Mouse (Mus musculus): ENCODE measurements around the gene Gcgr. TPM values are rescaled to one million over a fixed set of nuclear protein-coding genes. Genes with fewer than 3 reads are reported as not detected.

Gene Gcgr
- polyA plus RNA-seq, 1 experiment from 2014 or later = 5.5 TPM

DNA sequence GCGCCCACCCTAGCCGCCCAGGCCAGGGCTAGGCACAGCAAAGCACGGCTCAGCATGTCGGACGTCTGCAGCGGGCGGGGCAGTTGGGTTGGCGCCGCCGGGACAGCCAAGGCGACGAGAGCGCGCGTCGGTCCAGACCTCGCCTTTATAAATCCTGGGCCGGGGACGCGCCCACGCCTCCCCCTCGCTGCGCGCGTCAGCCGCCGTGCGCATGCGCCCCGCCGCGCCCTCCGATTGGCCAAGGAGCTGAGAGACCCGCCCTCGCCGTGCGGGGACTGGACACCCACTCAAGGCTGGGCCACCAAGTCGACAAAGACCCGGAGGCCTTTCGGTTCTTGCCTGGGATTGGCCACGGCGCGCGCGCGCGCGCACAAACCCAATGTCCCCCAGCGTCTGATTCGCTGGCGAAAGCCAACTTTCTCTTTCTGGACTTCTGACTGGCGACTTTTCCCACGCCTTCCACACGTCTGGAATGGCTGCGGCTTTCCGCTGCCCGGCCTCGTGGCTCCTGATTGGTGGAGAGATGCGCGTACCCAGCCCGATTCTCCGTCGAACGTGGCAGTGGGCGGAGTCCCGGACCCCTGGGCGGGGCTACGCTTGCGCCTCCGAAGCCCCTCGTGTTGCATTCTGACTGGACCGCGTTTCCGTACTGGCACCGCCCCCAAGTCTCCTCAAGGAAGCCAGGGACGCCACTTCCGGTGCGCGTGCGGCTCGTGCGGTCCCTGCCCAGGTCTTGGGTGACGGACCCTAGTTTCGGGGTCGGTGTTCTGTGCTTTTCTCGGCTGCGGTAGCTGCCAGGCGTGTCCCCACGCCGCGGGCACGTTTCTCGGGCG, 42.5 kb downstream of the Gcgr start, which contains the start of gene P4hb:
Gene P4hb, minus strand, starts transcription at position 502 of the 833 bp plus-strand sequence.
- Histone ChIP-seq H3K36me3 (ENCODE audit: insufficient read depth, low read length) (peaks cover 34% of the 10 kb centered on the region), H3K4me1 (ENCODE audit: insufficient read depth, low read length) (peaks cover 30% of the 10 kb centered on the region), H3K9ac (replicated peaks; ENCODE audit: low read length) (peak within 1 kb of the TSS; percentile 95), H3K4me2 (replicated peaks; ENCODE audit: low read depth, low read length) (peak within 1 kb of the TSS; percentile 74), H3K9me3 (ENCODE audit: low read length) (no peaks in the 10 kb centered on the region), H3K27ac (ENCODE audit: low read length) (peak within 1 kb of the TSS; percentile 96), H3K27me3 (ENCODE audit: insufficient read depth, low read length) (no peaks in the 10 kb centered on the region), H3K4me3 (ENCODE audit: low read length) (peak within 1 kb of the TSS; percentile 86)
- ATAC-seq (ENCODE audit: low FRiP score, low TSS enrichment) = peak; percentile 97
- WGBS = under 1% methylated on average over 92 of the region's 94 CpGs

DNA sequence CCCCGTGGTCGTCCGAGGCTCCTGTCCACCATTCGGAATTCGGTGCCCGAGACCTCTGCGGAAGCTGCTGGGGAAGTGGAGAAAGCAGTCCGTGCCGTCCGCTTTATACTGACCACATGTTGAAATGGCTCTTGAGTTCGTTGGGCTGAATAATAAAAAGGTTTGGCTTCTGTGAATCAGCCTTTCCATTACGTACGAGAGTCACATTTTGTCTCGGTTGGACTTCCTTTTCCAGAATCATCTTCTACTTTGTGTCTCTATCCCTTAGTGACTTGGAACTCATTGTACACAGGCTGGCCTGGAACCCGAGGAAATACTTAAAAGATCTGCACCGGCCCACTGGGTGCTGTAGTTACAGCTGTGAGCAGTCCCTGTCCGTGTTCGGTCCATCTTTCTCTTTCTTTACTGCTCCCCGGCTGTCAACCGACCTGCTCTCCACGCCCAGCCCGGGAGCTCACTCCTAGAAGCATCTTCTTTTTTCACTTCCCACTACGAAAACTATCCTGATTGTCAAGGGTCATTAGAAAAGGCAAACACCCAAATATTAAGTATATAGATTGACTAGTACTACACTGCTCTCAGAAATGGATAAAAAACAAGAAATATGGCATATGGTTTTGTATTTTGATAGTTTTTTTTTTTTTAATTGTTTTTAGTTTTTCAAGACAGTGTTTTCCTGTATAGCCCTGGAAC, 43.2 kb downstream of the Gcgr start:
- H3K36me3 ChIP-seq (ENCODE audit: insufficient read depth, low read length) = peaks cover 35% of the 10 kb centered on the region
- peak overlapping the region; percentile 86 for H3K4me3 ChIP-seq (ENCODE audit: low read length)
- peak; percentile 1; the same call in 1 of the 2 replicates for ATAC-seq (ENCODE audit: low FRiP score, low TSS enrichment)
- peak overlapping the region; percentile 93 for H3K9ac ChIP-seq (replicated peaks; ENCODE audit: low read length)
- H3K27ac ChIP-seq (ENCODE audit: low read length) = peak overlapping the region; percentile 96
- no peaks in the 10 kb centered on the region for H3K27me3 ChIP-seq (ENCODE audit: insufficient read depth, low read length)
- peaks cover 34% of the 10 kb centered on the region for H3K4me1 ChIP-seq (ENCODE audit: insufficient read depth, low read length)
- H3K9me3 ChIP-seq (ENCODE audit: low read length) = no peaks in the 10 kb centered on the region
- WGBS = under 1% methylated on average over 23 of the region's 23 CpGs
- peak overlapping the region; percentile 74 for H3K4me2 ChIP-seq (replicated peaks; ENCODE audit: low read depth, low read length)

DNA sequence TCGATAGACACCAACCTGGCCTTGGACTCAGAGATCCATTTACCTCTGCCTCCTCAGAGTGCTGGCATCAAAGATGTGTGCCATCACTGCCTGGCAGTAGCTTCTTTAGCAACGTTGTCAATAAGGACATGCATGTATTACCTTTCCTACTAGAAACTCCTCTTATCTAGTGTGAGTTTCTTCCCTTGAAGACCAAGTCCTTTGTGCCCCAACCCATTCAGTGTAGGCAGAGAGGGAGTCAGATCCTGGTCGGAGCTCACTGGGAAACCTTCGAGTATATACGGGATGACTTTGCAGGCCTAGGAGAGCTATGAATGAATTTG, 43.7 kb downstream of the Gcgr start:
- WGBS = 39% methylated on average over 5 of the region's 5 CpGs
- ATAC-seq (ENCODE audit: low FRiP score, low TSS enrichment) = no peak

DNA sequence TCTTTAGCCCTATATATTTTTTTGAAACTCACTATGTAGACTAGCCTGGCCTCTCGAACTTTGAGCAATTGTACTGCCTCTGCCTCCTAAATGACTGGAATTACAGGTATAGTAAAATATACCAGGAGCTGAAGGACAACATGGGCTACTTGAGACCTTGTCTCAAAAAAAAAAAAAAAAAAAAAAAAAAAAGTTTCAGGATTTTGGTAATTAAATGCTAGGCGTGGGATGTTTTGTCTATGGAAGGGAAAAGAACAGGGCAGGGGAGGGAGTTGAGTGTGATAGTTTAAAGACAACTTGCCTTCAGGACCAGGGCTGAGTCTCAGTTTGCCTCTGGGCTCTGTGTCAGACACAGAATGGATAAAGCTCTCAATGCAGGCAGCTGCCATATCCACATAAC, 44.5 kb downstream of the Gcgr start:
- no peaks in the 10 kb centered on the region for H3K27me3 ChIP-seq (ENCODE audit: insufficient read depth, low read length)
- H3K4me3 ChIP-seq (ENCODE audit: low read length) = no peak overlapping the region
- H3K27ac ChIP-seq (ENCODE audit: low read length) = no peak overlapping the region
- no peaks in the 10 kb centered on the region for H3K9me3 ChIP-seq (ENCODE audit: low read length)
- H3K36me3 ChIP-seq (ENCODE audit: insufficient read depth, low read length) = peaks cover 43% of the 10 kb centered on the region
- ATAC-seq (ENCODE audit: low FRiP score, low TSS enrichment) = no peak
- WGBS = 71% methylated on average over 2 of the region's 2 CpGs
- no peak overlapping the region for H3K4me2 ChIP-seq (replicated peaks; ENCODE audit: low read depth, low read length)
- H3K4me1 ChIP-seq (ENCODE audit: insufficient read depth, low read length) = peaks cover 48% of the 10 kb centered on the region
- H3K9ac ChIP-seq (replicated peaks; ENCODE audit: low read length) = peak overlapping the region; percentile 93; the same call in 1 of the 2 replicates

More for the DNA sequence above, 43.7 kb downstream of the Gcgr start:
- H3K27me3 ChIP-seq (ENCODE audit: insufficient read depth, low read length) = no peaks in the 10 kb centered on the region
- peaks cover 39% of the 10 kb centered on the region for H3K4me1 ChIP-seq (ENCODE audit: insufficient read depth, low read length)
- no peak overlapping the region for H3K27ac ChIP-seq (ENCODE audit: low read length)
- H3K9me3 ChIP-seq (ENCODE audit: low read length) = no peaks in the 10 kb centered on the region
- H3K4me2 ChIP-seq (replicated peaks; ENCODE audit: low read depth, low read length) = peak overlapping the region; percentile 74
- H3K9ac ChIP-seq (replicated peaks; ENCODE audit: low read length) = peak overlapping the region; percentile 93
- H3K36me3 ChIP-seq (ENCODE audit: insufficient read depth, low read length) = peaks cover 40% of the 10 kb centered on the region
- H3K4me3 ChIP-seq (ENCODE audit: low read length) = peak overlapping the region; percentile 86

GRCm38 (mm10) chr11:120575940-120576339, 45.4 kb downstream of the Gcgr start:
- H3K27ac ChIP-seq (ENCODE audit: low read length) = peak overlapping the region; percentile 37; the same call in 1 of the 2 replicates
- no peak for ATAC-seq (ENCODE audit: low FRiP score, low TSS enrichment)
- H3K9me3 ChIP-seq (ENCODE audit: low read length) = no peaks in the 10 kb centered on the region
- H3K9ac ChIP-seq (replicated peaks; ENCODE audit: low read length) = no peak overlapping the region
- H3K4me3 ChIP-seq (ENCODE audit: low read length) = no peak overlapping the region
- H3K4me1 ChIP-seq (ENCODE audit: insufficient read depth, low read length) = peaks cover 50% of the 10 kb centered on the region
- peaks cover 35% of the 10 kb centered on the region for H3K36me3 ChIP-seq (ENCODE audit: insufficient read depth, low read length)
- H3K27me3 ChIP-seq (ENCODE audit: insufficient read depth, low read length) = no peaks in the 10 kb centered on the region
- no peak overlapping the region for H3K4me2 ChIP-seq (replicated peaks; ENCODE audit: low read depth, low read length)

DNA sequence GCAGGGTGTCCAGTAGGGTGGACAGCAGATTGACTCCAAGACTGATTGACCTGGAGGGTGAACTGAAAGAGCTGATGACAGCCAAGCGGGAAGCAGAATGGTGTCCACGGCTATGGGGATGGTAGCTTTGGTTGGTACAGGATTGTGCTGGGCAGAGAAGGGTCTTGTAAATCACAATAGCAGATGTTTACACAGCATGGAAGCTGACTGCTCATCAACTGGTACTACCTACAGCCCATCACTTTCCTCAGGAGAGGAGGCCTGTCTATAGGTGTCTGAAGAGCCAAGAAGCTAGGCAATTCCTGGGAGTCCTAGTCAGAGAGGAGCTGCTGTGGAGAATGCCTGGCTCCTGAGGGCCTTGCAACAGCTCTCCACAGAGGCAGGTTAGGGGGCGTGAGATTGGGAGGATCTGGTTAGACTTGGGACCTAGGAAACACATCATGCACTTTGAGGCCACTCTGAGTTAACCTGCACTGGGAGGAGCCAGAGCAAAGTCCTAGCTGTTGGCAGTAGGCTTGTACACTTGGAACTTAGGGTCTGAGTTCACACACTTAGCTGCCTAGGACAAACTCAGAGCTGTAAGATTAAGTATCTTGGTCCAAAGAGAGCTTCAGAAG, 46.0 kb downstream of the Gcgr start:
- Histone ChIP-seq H3K4me2 (replicated peaks; ENCODE audit: low read depth, low read length) (no peak overlapping the region), H3K9ac (replicated peaks; ENCODE audit: low read length) (no peak overlapping the region), H3K4me1 (ENCODE audit: insufficient read depth, low read length) (peaks cover 45% of the 10 kb centered on the region), H3K27ac (ENCODE audit: low read length) (peak overlapping the region; percentile 65; the same call in 1 of the 2 replicates), H3K4me3 (ENCODE audit: low read length) (no peak overlapping the region), H3K27me3 (ENCODE audit: insufficient read depth, low read length) (no peaks in the 10 kb centered on the region), H3K36me3 (ENCODE audit: insufficient read depth, low read length) (peaks cover 29% of the 10 kb centered on the region), H3K9me3 (ENCODE audit: low read length) (no peaks in the 10 kb centered on the region)
- WGBS = 77% methylated on average over 3 of the region's 3 CpGs
- ATAC-seq (ENCODE audit: low FRiP score, low TSS enrichment) = no peak

DNA sequence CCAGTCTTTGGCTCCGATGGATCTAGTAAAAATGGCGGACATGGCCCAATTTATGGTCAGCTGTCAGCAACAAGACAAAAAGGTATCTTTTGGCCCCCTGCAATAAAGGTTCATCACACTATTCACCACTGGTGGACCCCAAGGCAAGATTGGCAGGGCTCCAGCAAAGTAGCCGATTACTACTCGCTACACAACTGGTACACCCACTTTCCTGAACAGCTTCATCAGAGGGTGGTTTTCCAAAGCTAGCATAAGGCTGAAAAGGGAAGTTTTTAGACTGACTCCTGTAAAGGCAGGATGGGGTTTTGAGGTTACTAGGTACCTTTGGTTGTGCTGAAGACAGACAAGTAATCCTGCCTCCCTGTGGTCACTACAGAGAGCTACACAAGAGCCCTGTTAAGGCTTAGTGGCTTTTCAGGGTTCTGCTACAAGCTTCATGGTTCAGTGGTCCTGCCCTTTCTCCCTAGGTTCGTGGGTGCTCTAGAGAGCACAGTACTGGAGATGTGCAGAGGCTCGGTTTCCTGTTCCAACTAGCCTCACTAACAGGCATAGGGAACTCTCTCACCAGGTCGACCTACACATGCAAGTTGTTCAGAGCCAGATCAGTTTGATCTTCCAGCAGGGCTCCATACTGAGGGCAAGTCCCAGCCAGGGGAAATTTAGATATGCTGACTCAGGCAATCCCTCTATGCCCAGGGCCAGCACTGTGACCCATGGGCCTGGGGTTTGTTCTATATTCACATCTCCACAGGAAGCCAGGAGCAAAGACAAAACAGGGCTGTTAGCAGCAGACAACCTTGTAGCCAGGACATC, 46.9 kb downstream of the Gcgr start:
- peaks cover 29% of the 10 kb centered on the region for H3K36me3 ChIP-seq (ENCODE audit: insufficient read depth, low read length)
- H3K4me3 ChIP-seq (ENCODE audit: low read length) = no peak overlapping the region
- ATAC-seq (ENCODE audit: low FRiP score, low TSS enrichment) = no peak
- peaks cover 48% of the 10 kb centered on the region for H3K4me1 ChIP-seq (ENCODE audit: insufficient read depth, low read length)
- 72% methylated on average over 7 of the region's 7 CpGs for WGBS
- H3K4me2 ChIP-seq (replicated peaks; ENCODE audit: low read depth, low read length) = no peak overlapping the region
- no peak overlapping the region; the same call in 1 of the 2 replicates for H3K9ac ChIP-seq (replicated peaks; ENCODE audit: low read length)
- peak overlapping the region; percentile 65 for H3K27ac ChIP-seq (ENCODE audit: low read length)
- H3K9me3 ChIP-seq (ENCODE audit: low read length) = no peaks in the 10 kb centered on the region
- no peaks in the 10 kb centered on the region for H3K27me3 ChIP-seq (ENCODE audit: insufficient read depth, low read length)

- Histone ChIP-seq H3K27ac (ENCODE audit: low read length) (peak overlapping the region; percentile 65), H3K4me2 (replicated peaks; ENCODE audit: low read depth, low read length) (no peak overlapping the region), H3K36me3 (ENCODE audit: insufficient read depth, low read length) (peaks cover 29% of the 10 kb centered on the region), H3K9ac (replicated peaks; ENCODE audit: low read length) (no peak overlapping the region), H3K4me3 (ENCODE audit: low read length) (no peak overlapping the region), H3K4me1 (ENCODE audit: insufficient read depth, low read length) (peaks cover 50% of the 10 kb centered on the region), H3K9me3 (ENCODE audit: low read length) (no peaks in the 10 kb centered on the region), H3K27me3 (ENCODE audit: insufficient read depth, low read length) (no peaks in the 10 kb centered on the region)
- 77% methylated on average over 10 of the region's 10 CpGs for WGBS
- ATAC-seq (ENCODE audit: low FRiP score, low TSS enrichment) = no peak
These were observed 47.7 kb downstream of the Gcgr start for GRCm38 (mm10) chr11:120578024-120578693.

Data from kidney, embryonic 16.5 days (tissue).